Mouse (Mus musculus): ENCODE results near the gene Zfhx3. TPM values are rescaled to one million over a fixed set of nuclear protein-coding genes. Genes with fewer than 3 reads are reported as not detected.

Zfhx3 gene
- total and polyA plus RNA-seq, 3 experiments: 0.23 to 2.5 TPM; not detected in 1

- no peaks in the 10 kb centered on the region for H3K27me3 ChIP-seq (ENCODE audit: control insufficient read depth in 1 of 2, insufficient read depth in 2 of 2, low read length in 2 of 2)
- no peaks in the 10 kb centered on the region for H3K4me1 ChIP-seq (ENCODE audit: control insufficient read depth in 1 of 2, insufficient read depth in 2 of 2, low read length in 2 of 2)
Measured at GRCm38 (mm10) chr8:108766102-108766501, 823.7 kb downstream of the Zfhx3 start.

GRCm38 (mm10) chr8:108768051-108768450 is 825.6 kb downstream of the Zfhx3 start:
- no peak overlapping the region for H3K4me3 ChIP-seq (ENCODE audit: control insufficient read depth in 1 of 2, insufficient read depth in 1 of 2, low read depth in 2 of 2, low read length in 2 of 2)
- no peaks in the 10 kb centered on the region for H3K4me1 ChIP-seq (ENCODE audit: control insufficient read depth in 1 of 2, insufficient read depth in 2 of 2, low read length in 2 of 2)
- no peaks in the 10 kb centered on the region for H3K9me3 ChIP-seq (replicated peaks; ENCODE audit: insufficient read depth, low read length)
- no peaks in the 10 kb centered on the region for H3K79me2 ChIP-seq (ENCODE audit: control insufficient read depth, insufficient read depth, low read length, poor library complexity)
- TF ChIP-seq MYB (IDR thresholded peaks at IDR 0.05; ENCODE audit: low read depth, low read length) (no peak), MAZ (IDR thresholded peaks at IDR 0.05; ENCODE audit: low read depth, low read length) (no peak), RCOR1 (IDR thresholded peaks at IDR 0.05; ENCODE audit: low read depth, low read length) (no peak), MAX (IDR thresholded peaks at IDR 0.05; ENCODE audit: low read length) (no peak), ZKSCAN1 (IDR thresholded peaks at IDR 0.05; ENCODE audit: low read depth, low read length) (no peak), USF2 (IDR thresholded peaks at IDR 0.05; ENCODE audit: borderline replicate concordance in 1 of 2, insufficient read depth in 1 of 2, low read depth in 1 of 2, low read length in 2 of 2) (no peak), E2F4 (IDR thresholded peaks at IDR 0.05; ENCODE audit: borderline replicate concordance, low read depth, low read length) (no peak), ZMIZ1 (IDR thresholded peaks at IDR 0.05; ENCODE audit: low read depth, low read length) (no peak), RAD21 (IDR thresholded peaks at IDR 0.05; ENCODE audit: low read depth, low read length) (no peak), ELF1 (IDR thresholded peaks at IDR 0.05; ENCODE audit: low read depth, low read length) (no peak), TAL1 (IDR thresholded peaks at IDR 0.05; ENCODE audit: low read length) (no peak), SMC3 (IDR thresholded peaks at IDR 0.05; ENCODE audit: low read depth, low read length) (no peak), SIN3A (IDR thresholded peaks at IDR 0.05; ENCODE audit: low read length) (no peak), BHLHE40 (IDR thresholded peaks at IDR 0.05; ENCODE audit: borderline replicate concordance, low read depth, low read length) (no peak), CTCF (IDR thresholded peaks at IDR 0.05 in 2 of 3, conservative IDR thresholded peaks at IDR 0.05 in 1 of 3; ENCODE audit: control insufficient read depth in 1 of 3, insufficient read depth in 1 of 3, low read depth in 2 of 3, low read length in 3 of 3, poor library complexity in 1 of 3, severe bottlenecking in 1 of 3) (no peak), CHD1 (IDR thresholded peaks at IDR 0.05; ENCODE audit: low read depth, low read length) (no peak)
- H3K27ac ChIP-seq (ENCODE audit: control insufficient read depth, low read depth, low read length): no peak overlapping the region
- H3K36me3 ChIP-seq (ENCODE audit: control insufficient read depth in 1 of 2, insufficient read depth in 2 of 2, low read length in 2 of 2): no peaks in the 10 kb centered on the region
- no peaks in the 10 kb centered on the region for H3K27me3 ChIP-seq (ENCODE audit: control insufficient read depth in 1 of 2, insufficient read depth in 2 of 2, low read length in 2 of 2)
- no peak overlapping the region for H3K9ac ChIP-seq (ENCODE audit: control insufficient read depth, low read depth, low read length, poor library complexity, severe bottlenecking)
- DNase-seq (ENCODE audit: low read depth, low spot score): no peak

More at GRCm38 (mm10) chr8:108766102-108766501, 823.7 kb downstream of the Zfhx3 start:
- no peak overlapping the region for H3K27ac ChIP-seq (ENCODE audit: control insufficient read depth, low read depth, low read length)
- H3K36me3 ChIP-seq (ENCODE audit: control insufficient read depth in 1 of 2, insufficient read depth in 2 of 2, low read length in 2 of 2): no peaks in the 10 kb centered on the region
- no peak for DNase-seq (ENCODE audit: low read depth, low spot score)
- no peak overlapping the region for H3K4me3 ChIP-seq (ENCODE audit: control insufficient read depth in 1 of 2, insufficient read depth in 1 of 2, low read depth in 2 of 2, low read length in 2 of 2)
- H3K9me3 ChIP-seq (replicated peaks; ENCODE audit: insufficient read depth, low read length): no peaks in the 10 kb centered on the region
- TF ChIP-seq CTCF (IDR thresholded peaks at IDR 0.05 in 2 of 3, conservative IDR thresholded peaks at IDR 0.05 in 1 of 3; ENCODE audit: control insufficient read depth in 1 of 3, insufficient read depth in 1 of 3, low read depth in 2 of 3, low read length in 3 of 3, poor library complexity in 1 of 3, severe bottlenecking in 1 of 3) (no peak), TBP (IDR thresholded peaks at IDR 0.05; ENCODE audit: low read depth, low read length) (no peak), SIN3A (IDR thresholded peaks at IDR 0.05; ENCODE audit: low read length) (no peak), MYB (IDR thresholded peaks at IDR 0.05; ENCODE audit: low read depth, low read length) (no peak), HCFC1 (IDR thresholded peaks at IDR 0.05; ENCODE audit: low read depth, low read length) (no peak), NELFE (IDR thresholded peaks at IDR 0.05; ENCODE audit: low read depth, low read length) (no peak), E2F4 (IDR thresholded peaks at IDR 0.05; ENCODE audit: borderline replicate concordance, low read depth, low read length) (no peak), ZNF384 (IDR thresholded peaks at IDR 0.05; ENCODE audit: low read depth, low read length) (no peak), ELF1 (IDR thresholded peaks at IDR 0.05; ENCODE audit: low read depth, low read length) (no peak), ZMIZ1 (IDR thresholded peaks at IDR 0.05; ENCODE audit: low read depth, low read length) (no peak)
- no peak overlapping the region for H3K9ac ChIP-seq (ENCODE audit: control insufficient read depth, low read depth, low read length, poor library complexity, severe bottlenecking)
- H3K79me2 ChIP-seq (ENCODE audit: control insufficient read depth, insufficient read depth, low read length, poor library complexity): no peaks in the 10 kb centered on the region

Measured in MEL (cell line).